Mouse (Mus musculus) yolk sac, embryonic 10.5 days (tissue): ENCODE data around the gene Gm5797.
"Not testable (repeated sequence)": the region's sequence is repeated elsewhere in the genome, so short reads cannot be mapped to it uniquely, and the experiment has no call there.

Source experiments
- DNase-seq: peaks from one replicate; pipeline ENCODE4 v3.0.0-alpha.2; 2017; ENCODE audit warnings: low spot score

Gm5797 gene

DNA sequence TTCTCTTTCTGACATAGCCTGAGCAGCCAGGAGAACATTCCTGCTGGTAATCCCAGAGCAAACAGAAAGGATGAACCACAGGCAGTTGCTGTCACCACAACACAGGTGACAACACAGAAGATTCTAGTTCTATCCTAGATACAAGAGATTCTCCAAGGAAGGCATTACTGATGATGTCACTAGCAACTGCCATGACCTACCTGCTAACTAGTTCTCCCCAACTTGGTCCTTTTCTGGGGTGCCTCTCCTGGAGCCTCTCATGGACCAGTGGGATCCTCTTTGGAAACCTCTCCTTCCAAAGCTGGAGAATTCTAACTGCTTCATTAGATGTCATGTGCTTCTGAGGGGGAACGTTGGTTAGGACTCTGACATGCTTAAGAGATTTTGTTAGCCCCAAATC is at the start of gene Gm5797:
Gm5797 (minus strand) TSS at position 101 of the 400 bp plus-strand sequence.
- DNase-seq: not testable (repeated sequence)

- DNase-seq: not testable (repeated sequence)
These were observed 32.8 kb upstream of the Gm5797 start, which contains the start of gene Gm8374 for GRCm38 (mm10) chr14:7365034-7365433. TSS of gene Gm8374 (minus strand) at chr14:7365134.

- peak; percentile 28 for DNase-seq
These were observed 17.1 kb downstream of the Gm5797 start for GRCm38 (mm10) chr14:7315093-7315492.

GRCm38 (mm10) chr14:7314661-7315060 is 17.5 kb downstream of the Gm5797 start, which contains the start of gene Gm3739:
TSS of gene Gm3739 (minus strand) at chr14:7315049.
- DNase-seq: not testable (repeated sequence)
